Mouse (Mus musculus) neutrophil, adult 83 days (primary cell): ENCODE results near the gene Enkd1. TPM values are rescaled to one million over a fixed set of nuclear protein-coding genes. Genes with fewer than 3 reads are reported as not detected.

Source experiments
- total RNA-seq, 2 experiments: library from RNA; stranded (reverse); gene quantifications; one replicate each; pipeline ENCODE4 v1.2.4; 2023

Enkd1 gene
- 10 to 100 TPM in 1 of 2 experiments, 1 to 10 TPM in 1; 8.0 to 10.5 TPM for total RNA-seq

GRCm38 (mm10) chr8:105707498-105708403 lies at the start of gene Enkd1, which contains the start of gene 4933405L10Rik:
TSS of gene Enkd1 (minus strand) at chr8:105708210.
TSS of gene 4933405L10Rik (plus strand) at chr8:105707655.

GRCm38 (mm10) chr8:105700966-105701824 lies 6.8 kb downstream of the Enkd1 start, which contains the start of the genes Acd and Pard6a:
TSS of gene Acd (minus strand) at chr8:105701102.
TSS of gene Pard6a (plus strand) at chr8:105701148.

GRCm38 (mm10) chr8:105685796-105686308 lies 22.2 kb downstream of the Enkd1 start, which contains the start of gene Carmil2:
TSS of gene Carmil2 (plus strand) at chr8:105686274.

Other genes starting within 250 kb of the Enkd1 start
- 1 to 10 TPM; 6.6 to 8.5 TPM for gene Tppp3, start 236.7 kb downstream of the Enkd1 start, total RNA-seq
- 1 to 10 TPM; 1.1 to 2.7 TPM for gene Zdhhc1, start 211.3 kb downstream of the Enkd1 start, total RNA-seq
- gene Hsd11b2, start 189.5 kb downstream of the Enkd1 start, total RNA-seq = not detected
- 100 to 1,000 TPM; 144 to 160 TPM for gene Atp6v0d1, start 142.2 kb downstream of the Enkd1 start, total RNA-seq
- 10 to 100 TPM; 16.3 to 18.2 TPM for gene Ripor1, start 103.0 kb downstream of the Enkd1 start, total RNA-seq
- 100 to 1,000 TPM in 1 of 2 experiments, 10 to 100 TPM in 1; 89.8 to 102 TPM for gene Ctcf, start 71.6 kb downstream of the Enkd1 start, total RNA-seq
- gene Agrp, start 70.8 kb downstream of the Enkd1 start, total RNA-seq = under 1 TPM in 1 of 2 experiments, not detected in 1; 0.66 TPM
- 10 to 100 TPM in 1 of 2 experiments, 1 to 10 TPM in 1; 9.1 to 10.2 TPM for gene Carmil2, start 21.9 kb downstream of the Enkd1 start, total RNA-seq
- 10 to 100 TPM; 28.2 to 31.5 TPM for gene Acd, start 7.1 kb downstream of the Enkd1 start, total RNA-seq
- gene Pard6a, start 7.1 kb downstream of the Enkd1 start, total RNA-seq = 1 to 10 TPM; 6.2 to 9.9 TPM
- not detected for gene 4933405L10Rik, start 555 bp downstream of the Enkd1 start, total RNA-seq
- 1 to 10 TPM; 1.1 to 1.4 TPM for gene Gfod2, start 50.5 kb upstream of the Enkd1 start, total RNA-seq
- gene Ranbp10, start 119.1 kb upstream of the Enkd1 start, total RNA-seq = 10 to 100 TPM; 23.7 to 27.3 TPM
- not detected for gene Tsnaxip1, start 119.5 kb upstream of the Enkd1 start, total RNA-seq
- gene Cenpt, start 145.1 kb upstream of the Enkd1 start, total RNA-seq = 10 to 100 TPM; 15.2 to 21.5 TPM
- gene Thap11, start 146.9 kb upstream of the Enkd1 start, total RNA-seq = 10 to 100 TPM; 35.7 to 39.1 TPM
- 10 to 100 TPM; 15.1 to 22.8 TPM for gene Nutf2, start 152.4 kb upstream of the Enkd1 start, total RNA-seq
- gene Edc4, start 172.7 kb upstream of the Enkd1 start, total RNA-seq = 10 to 100 TPM; 36.1 to 38.5 TPM
- gene Nrn1l, start 185.4 kb upstream of the Enkd1 start, total RNA-seq = not detected
- 10 to 100 TPM; 12.3 TPM for gene Pskh1, start 192.2 kb upstream of the Enkd1 start, total RNA-seq
- under 1 TPM; 0.42 to 0.68 TPM for gene Ctrl, start 225.7 kb upstream of the Enkd1 start, total RNA-seq
- gene Psmb10, start 230.2 kb upstream of the Enkd1 start, total RNA-seq = 10 to 100 TPM; 62.2 to 79.9 TPM
- under 1 TPM; 0.51 to 0.59 TPM for gene Lcat, start 235.2 kb upstream of the Enkd1 start, total RNA-seq